Mouse (Mus musculus) cortical plate, adult 2 months (tissue): Measurements from ENCODE around the gene Hmgcs1.
"Not testable (repeated sequence)": the region's sequence is repeated elsewhere in the genome, so short reads cannot be mapped to it uniquely, and the experiment has no call there.

Experiments
- CTCF ChIP-seq: fragments of 200-500 bp; IDR thresholded peaks from 2 replicates; pipeline ENCODE4 v1.5.1; 2011; ENCODE audit warnings: mild to moderate bottlenecking, control low read depth, low read length; ENCODE audit not compliant: insufficient read depth; ENCODE audit errors: extremely low read depth
- POLR2A ChIP-seq: fragments of 200-500 bp; IDR thresholded peaks from 2 replicates; pipeline ENCODE4 v1.6.1; 2011; ENCODE audit warnings: mild to moderate bottlenecking, low read length, control low read depth; ENCODE audit not compliant: insufficient read depth; ENCODE audit errors: extremely low read depth

- not testable (repeated sequence) for TF ChIP-seq POLR2A, CTCF
Observed at GRCm38 (mm10) chr13:119706278-119706880, 16.2 kb downstream of the Hmgcs1 start.
